Mouse (Mus musculus): ENCODE data around the gene Zdhhc20.
"Not testable (repeated sequence)": the region's sequence is repeated elsewhere in the genome, so short reads cannot be mapped to it uniquely, and the experiment has no call there.

Zdhhc20 gene

DNA sequence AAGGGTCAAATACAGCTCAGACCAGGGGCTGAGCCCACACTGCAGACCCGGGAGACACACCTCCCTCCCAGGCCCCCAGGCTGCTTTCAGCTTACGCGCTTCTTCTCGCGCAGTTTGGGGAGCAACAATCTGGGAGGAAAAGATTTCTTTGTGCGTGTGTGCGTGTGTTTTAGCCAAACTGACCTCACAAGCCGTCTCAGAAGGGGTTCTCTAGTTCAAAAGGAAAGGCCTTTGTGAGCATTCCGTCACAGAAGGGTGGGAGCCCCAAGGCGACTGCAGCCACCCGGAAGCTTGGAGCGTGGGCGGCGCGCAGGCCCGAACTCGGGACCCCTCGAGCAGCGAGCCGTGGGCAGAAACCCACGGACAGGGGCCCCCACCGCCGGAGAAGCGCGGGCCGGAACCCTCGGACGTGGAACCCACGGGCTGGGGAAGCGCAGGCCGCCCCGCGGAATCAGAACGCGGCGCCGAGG is 500 bp downstream of the Zdhhc20 start:
- DNase-seq (ENCODE audit: low read depth): no peak

GRCm38 (mm10) chr14:57887171-57887570 is 2.9 kb downstream of the Zdhhc20 start:
- no peak for DNase-seq (ENCODE audit: low read depth)

DNA sequence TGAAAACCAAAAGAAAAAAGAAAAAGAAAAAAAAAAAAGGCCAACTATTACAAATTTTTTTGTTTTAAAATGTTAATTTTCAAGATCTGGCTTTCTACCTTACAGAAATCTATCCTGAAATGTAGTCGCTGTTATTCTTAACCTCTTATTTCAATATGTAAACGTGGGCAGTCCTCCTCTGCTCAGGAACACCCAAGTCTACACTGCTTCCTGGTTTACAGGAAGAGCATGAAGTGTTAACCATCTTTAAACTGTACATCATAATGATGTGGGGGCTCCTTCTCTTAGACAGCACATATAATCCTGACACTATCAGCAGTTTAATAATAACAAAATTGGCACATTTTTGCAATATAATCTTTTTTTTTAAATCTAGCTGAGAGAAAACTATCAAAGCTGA is 4.0 kb downstream of the Zdhhc20 start:
- no peak for DNase-seq (ENCODE audit: low read depth)

- DNase-seq (ENCODE audit: low read depth): no peak
Measured at GRCm38 (mm10) chr14:57883341-57883740, 6.7 kb downstream of the Zdhhc20 start.

- DNase-seq (ENCODE audit: low read depth): no peak
Measured at GRCm38 (mm10) chr14:57882720-57883119, 7.4 kb downstream of the Zdhhc20 start.

- no peak for DNase-seq (ENCODE audit: low read depth)
Measured at GRCm38 (mm10) chr14:57881793-57882192, 8.3 kb downstream of the Zdhhc20 start.

GRCm38 (mm10) chr14:57881074-57881473 is 9.0 kb downstream of the Zdhhc20 start:
- no peak for DNase-seq (ENCODE audit: low read depth)

GRCm38 (mm10) chr14:57877921-57878320 is 12.2 kb downstream of the Zdhhc20 start:
- DNase-seq (ENCODE audit: low read depth): no peak

DNA sequence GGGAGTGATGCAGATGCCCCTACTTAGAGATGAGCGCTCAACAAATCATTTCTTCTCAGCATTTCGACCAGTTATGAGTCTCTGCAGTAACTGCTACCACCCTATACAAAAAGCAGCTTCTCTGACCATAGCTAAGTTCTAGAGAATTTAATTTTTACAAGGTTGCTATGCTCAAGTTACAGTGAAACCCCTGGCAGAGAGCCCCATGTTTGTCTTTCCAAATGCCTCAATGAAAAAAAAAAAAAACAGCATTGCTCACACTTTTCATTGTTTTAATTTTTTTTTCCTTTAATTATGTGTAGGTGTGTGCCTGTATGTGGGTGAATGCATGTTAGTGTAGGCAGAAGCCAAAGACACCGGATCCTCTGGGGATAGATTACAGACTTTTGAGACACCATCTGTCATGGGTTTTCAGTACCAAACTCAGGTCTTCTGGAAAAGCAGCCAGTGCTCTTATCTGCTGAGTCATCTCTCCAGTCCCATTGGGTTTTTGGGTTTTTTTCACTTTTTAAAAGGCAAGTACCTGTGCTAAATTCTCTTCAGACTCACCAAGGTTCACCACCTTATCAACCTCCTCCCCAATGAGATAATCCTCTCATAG is 23.3 kb downstream of the Zdhhc20 start:
- no peak for DNase-seq (ENCODE audit: low read depth)

DNA sequence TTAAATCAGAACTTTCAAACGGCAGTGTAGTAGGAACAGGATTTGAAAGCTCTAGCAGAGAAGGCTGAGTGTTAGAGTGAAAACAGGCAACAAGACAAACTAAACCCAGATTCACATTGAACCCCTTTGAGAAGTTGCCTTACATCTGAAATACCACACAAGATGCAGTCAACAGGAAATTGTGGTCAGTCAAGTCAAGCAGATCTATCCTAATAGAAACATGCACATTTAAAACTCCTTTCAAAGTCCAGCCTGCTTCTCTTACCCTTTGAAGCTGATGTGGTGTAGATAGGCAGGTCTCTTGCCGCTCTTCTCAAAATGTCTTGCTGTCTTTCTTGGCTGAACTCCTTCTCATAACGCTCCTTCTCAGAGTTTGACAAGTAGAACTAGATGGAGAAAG is 24.8 kb downstream of the Zdhhc20 start:
- no peak for DNase-seq (ENCODE audit: low read depth)

DNA sequence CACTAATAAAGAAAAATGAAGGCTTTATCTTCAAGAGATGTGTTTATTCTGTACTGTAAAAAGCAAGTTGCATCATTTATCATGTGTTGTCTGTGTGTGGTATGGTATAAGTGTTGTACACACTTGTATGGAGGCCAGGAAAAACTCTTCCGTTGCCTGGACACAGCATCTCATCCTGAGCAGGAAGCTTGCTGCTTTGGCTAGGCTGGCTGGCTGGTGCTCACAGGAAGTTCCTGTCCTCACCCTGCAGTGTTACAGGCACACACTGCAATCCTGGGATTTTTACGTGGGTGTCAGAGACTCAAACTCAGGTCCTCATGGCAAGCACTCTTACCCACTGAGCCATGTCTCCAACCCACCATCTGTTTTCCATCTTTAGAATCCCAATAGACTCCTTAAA is 26.9 kb downstream of the Zdhhc20 start:
- no peak for DNase-seq (ENCODE audit: low read depth)

GRCm38 (mm10) chr14:57861987-57862412 is 28.1 kb downstream of the Zdhhc20 start:
- no peak for DNase-seq (ENCODE audit: low read depth)

DNA sequence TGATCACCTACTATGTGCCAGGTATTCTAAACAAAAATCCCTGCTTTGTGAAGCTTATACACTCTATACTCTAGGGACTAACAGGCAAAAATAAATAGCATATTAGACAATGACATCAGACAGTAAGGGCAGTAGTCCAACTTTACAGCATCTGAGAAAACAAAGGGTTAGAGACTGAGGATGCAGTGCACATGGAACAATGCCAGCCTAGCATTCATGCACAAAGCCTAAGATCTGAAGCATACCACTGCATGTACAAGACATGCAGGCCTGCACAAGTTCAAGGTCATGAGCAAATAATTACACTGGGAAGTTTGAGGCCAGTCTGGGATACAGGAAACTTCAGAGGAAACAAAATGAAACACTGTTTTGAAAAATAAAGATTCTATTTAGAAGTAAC is 30.6 kb downstream of the Zdhhc20 start:
- no peak for DNase-seq (ENCODE audit: low read depth)

DNA sequence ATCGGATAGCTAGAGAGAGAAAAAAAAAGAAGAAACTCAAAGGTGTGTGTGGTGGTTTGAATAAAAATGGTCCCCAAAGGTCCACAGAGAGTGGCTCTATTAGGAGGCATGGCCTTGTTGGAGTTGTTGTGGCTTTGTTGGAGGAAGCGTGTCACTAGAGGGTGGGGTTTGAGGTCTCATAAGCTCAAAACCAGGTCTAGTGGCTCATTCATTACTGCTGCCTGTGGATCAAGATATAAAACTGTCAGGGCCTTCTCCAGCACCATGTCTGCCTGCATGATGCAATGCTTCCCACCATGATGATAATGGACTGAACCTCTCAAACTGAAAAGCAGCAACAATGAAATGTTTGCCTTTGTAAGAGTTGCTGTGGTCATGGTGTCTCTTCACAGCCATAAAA is 31.5 kb downstream of the Zdhhc20 start:
- no peak for DNase-seq (ENCODE audit: low read depth)

GRCm38 (mm10) chr14:57856037-57856436 is 34.0 kb downstream of the Zdhhc20 start:
- DNase-seq (ENCODE audit: low read depth): not testable (repeated sequence)

DNA sequence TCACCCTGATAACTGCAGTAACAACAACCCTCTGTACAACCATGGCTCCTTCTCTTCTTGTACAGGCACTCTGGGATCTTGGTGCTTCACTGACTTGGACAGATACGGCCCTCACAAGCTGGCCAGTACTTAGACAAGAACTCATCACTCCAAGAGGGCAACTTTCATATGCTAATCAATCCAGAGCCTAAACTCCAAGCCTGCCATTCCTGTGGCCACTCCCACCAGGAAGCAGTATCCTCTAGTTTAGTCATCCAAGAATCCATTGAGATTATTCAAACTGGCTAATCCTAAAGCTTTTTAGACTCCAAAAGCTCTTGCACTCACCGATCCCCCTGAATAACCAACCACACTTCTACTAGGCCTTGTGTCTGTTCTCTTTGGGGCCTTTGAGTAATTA is 37.1 kb downstream of the Zdhhc20 start:
- DNase-seq (ENCODE audit: low read depth): no peak

GRCm38 (mm10) chr14:57850330-57850729 is 39.7 kb downstream of the Zdhhc20 start:
- DNase-seq (ENCODE audit: low read depth): no peak

DNA sequence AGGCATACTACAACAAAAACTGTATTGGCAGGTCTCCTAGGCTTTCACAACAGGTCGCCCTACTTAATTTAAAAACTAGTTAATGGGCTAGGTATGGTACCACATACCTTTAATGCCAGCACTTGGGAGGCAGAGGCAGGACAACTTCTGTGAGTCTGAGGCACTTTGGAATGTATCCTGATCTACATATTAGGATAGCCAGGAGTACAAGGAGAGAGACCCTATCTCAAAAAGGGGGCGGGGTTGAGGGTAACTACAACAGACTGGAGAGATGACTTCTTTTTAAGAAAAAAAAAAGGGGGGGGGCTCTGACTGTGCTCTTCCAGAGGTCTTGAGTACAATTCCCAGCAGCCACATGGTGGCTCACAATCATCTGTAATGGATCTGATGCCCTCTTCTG is 41.4 kb downstream of the Zdhhc20 start:
- DNase-seq (ENCODE audit: low read depth): no peak

GRCm38 (mm10) chr14:57848061-57848460 is 42.0 kb downstream of the Zdhhc20 start:
- DNase-seq (ENCODE audit: low read depth): not testable (repeated sequence)

- DNase-seq (ENCODE audit: low read depth): no peak
Measured at GRCm38 (mm10) chr14:57844535-57844934, 45.5 kb downstream of the Zdhhc20 start.

- DNase-seq (ENCODE audit: low read depth): no peak
Measured at GRCm38 (mm10) chr14:57835157-57835556, 54.9 kb downstream of the Zdhhc20 start.

- DNase-seq (ENCODE audit: low read depth): no peak
Measured at GRCm38 (mm10) chr14:57833526-57833925, 56.5 kb downstream of the Zdhhc20 start.

DNA sequence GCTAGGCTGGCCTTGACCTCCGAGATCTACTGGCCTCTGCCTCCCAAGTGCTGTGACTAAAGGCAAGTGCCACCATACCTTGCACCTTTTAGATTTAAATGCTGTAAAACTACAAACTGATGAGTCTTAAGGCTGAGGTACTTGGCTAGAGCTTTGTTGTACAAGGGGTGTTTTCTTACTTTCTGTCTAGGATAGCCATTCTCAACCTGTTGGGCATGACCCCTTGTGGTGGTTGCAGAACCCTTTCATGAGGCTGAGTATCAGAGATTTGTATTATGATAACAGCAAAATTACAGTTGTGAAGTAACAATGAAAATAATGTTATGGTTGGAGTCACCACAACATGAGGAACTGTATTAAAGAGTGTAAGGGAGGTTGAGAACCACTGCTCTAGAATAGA is 62.8 kb downstream of the Zdhhc20 start:
- DNase-seq (ENCODE audit: low read depth): no peak

All from c-Kit-positive CD71-negative TER-119-negative erythroid progenitor cells, embryonic 14.5 days (primary cell).